Mouse (Mus musculus): ENCODE measurements around the gene Cog4. TPM values are rescaled to one million over a fixed set of nuclear protein-coding genes. Genes with fewer than 3 reads are reported as not detected.
"Not testable (repeated sequence)": the region's sequence is repeated elsewhere in the genome, so short reads cannot be mapped to it uniquely, and the experiment has no call there.

Cog4 gene
- polyA plus RNA-seq, 1 experiment from 2014 or later: 56.1 TPM

DNA sequence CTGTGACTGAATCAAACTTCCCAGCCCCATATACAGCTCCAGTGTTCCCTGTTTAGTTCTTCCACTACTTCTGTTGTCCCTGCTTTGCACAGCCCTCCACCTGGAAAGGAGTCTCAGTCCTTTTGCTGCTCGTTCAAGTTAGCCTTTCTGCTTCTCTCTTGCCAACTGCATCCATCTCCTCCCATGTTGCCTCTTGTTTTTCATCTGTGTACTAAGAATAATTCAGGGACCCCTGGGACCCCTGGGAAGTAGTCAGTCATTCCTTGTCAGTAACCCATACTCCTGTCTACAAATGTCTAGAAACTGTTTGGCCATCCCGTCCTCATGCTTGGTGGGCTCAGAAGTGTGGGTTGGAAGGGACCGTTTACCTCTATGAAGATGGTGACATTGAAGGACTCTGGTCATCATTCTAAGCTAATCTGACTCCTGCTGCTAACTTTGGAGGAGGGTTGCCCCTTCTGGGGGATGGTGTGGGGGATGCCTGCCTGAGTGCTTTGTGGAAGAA is 74.4 kb downstream of the Cog4 start:
- Histone ChIP-seq H3K4me3 (ENCODE audit: low read depth, low read length) (peak overlapping the region; percentile 77), H3K36me3 (ENCODE audit: control insufficient read depth, insufficient read depth, low read length) (0 out of 2 replicates have a peak, but pooled peaks cover 3% of the 10 kb centered on the region), H3K4me2 (ENCODE audit: low read length) (peak overlapping the region; percentile 89), H3K27ac (ENCODE audit: low read depth, low read length) (no peak overlapping the region), H3K9me3 (replicated peaks; ENCODE audit: control insufficient read depth, low read length) (no peaks in the 10 kb centered on the region), H3K9ac (ENCODE audit: low read length) (peak overlapping the region; percentile 88), H3K4me1 (ENCODE audit: control insufficient read depth, insufficient read depth, low read length) (peaks cover 15% of the 10 kb centered on the region), H3K27me3 (replicated peaks; ENCODE audit: control insufficient read depth, insufficient read depth, low read length) (no peaks in the 10 kb centered on the region)
- ATAC-seq (no peak), DNase-seq (ENCODE audit: low spot score) (no peak)
- 33% methylated on average over 3 of the region's 3 CpGs for WGBS

DNA sequence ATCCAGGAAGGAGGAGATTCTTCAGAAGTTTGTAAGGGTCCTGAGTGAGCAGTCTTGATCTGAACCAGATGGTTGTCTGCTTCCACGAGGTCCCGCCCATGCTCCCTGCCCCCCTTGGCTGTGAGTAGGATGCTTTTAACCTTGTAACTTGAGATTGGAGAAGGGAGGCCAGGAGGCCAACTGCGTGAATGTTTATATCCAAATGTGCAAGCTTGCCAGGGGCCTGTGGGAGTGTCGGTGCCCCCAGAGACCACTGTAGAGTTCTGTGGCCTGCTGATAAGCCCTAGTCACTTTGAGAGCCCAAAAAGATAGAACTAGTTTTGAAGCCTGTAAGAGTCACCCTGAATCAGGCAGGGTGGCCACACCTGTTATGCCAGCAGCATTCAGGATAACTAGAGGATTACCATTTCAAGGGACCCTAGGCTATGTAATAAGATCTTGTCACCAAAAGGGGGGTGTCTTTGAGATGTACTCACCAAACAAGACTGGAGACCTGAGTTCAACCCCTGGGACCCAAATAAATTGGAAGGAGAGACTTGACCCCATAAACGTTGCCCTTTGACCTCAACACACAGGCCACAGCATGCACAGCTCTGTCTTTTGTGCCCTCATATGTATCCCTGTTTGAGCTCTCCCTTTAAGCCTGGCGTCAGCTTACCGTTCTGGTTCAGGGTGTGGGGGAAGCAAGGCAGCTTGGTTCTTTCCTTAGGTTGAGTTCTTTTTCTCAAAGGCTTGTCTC is 75.3 kb downstream of the Cog4 start:
- Histone ChIP-seq H3K27me3 (replicated peaks; ENCODE audit: control insufficient read depth, insufficient read depth, low read length) (no peaks in the 10 kb centered on the region), H3K36me3 (ENCODE audit: control insufficient read depth, insufficient read depth, low read length) (0 out of 2 replicates have a peak, but pooled peaks cover 3% of the 10 kb centered on the region), H3K4me2 (ENCODE audit: low read length) (peak overlapping the region; percentile 89), H3K27ac (ENCODE audit: low read depth, low read length) (no peak overlapping the region), H3K4me3 (ENCODE audit: low read depth, low read length) (peak overlapping the region; percentile 77), H3K4me1 (ENCODE audit: control insufficient read depth, insufficient read depth, low read length) (peaks cover 15% of the 10 kb centered on the region), H3K9me3 (replicated peaks; ENCODE audit: control insufficient read depth, low read length) (no peaks in the 10 kb centered on the region), H3K9ac (ENCODE audit: low read length) (peak overlapping the region; percentile 88; the same call in 1 of the 2 replicates)
- 47% methylated on average over 7 of the region's 7 CpGs for WGBS
- no peak for ATAC-seq
- no peak for DNase-seq (ENCODE audit: low spot score)

GRCm38 (mm10) chr8:110925691-110926140 is 79.3 kb downstream of the Cog4 start:
- Histone ChIP-seq H3K27ac (ENCODE audit: low read depth, low read length) (no peak overlapping the region), H3K9me3 (replicated peaks; ENCODE audit: control insufficient read depth, low read length) (no peaks in the 10 kb centered on the region), H3K4me1 (ENCODE audit: control insufficient read depth, insufficient read depth, low read length) (peaks cover 9% of the 10 kb centered on the region), H3K36me3 (ENCODE audit: control insufficient read depth, insufficient read depth, low read length) (0 out of 2 replicates have a peak, but pooled peaks cover 3% of the 10 kb centered on the region), H3K4me2 (ENCODE audit: low read length) (no peak overlapping the region), H3K9ac (ENCODE audit: low read length) (no peak overlapping the region), H3K27me3 (replicated peaks; ENCODE audit: control insufficient read depth, insufficient read depth, low read length) (no peaks in the 10 kb centered on the region), H3K4me3 (ENCODE audit: low read depth, low read length) (no peak overlapping the region)
- WGBS: 80% methylated on average over 8 of the region's 8 CpGs
- DNase-seq (ENCODE audit: low spot score): no peak
- ATAC-seq: no peak

- no peak for DNase-seq (ENCODE audit: low spot score)
- no peaks in the 10 kb centered on the region for H3K27me3 ChIP-seq (replicated peaks; ENCODE audit: control insufficient read depth, insufficient read depth, low read length)
- no peaks in the 10 kb centered on the region for H3K9me3 ChIP-seq (replicated peaks; ENCODE audit: control insufficient read depth, low read length)
- H3K4me3 ChIP-seq (ENCODE audit: low read depth, low read length): no peak overlapping the region
- no peak overlapping the region for H3K9ac ChIP-seq (ENCODE audit: low read length)
- no peak overlapping the region for H3K4me2 ChIP-seq (ENCODE audit: low read length)
- no peak for ATAC-seq
- H3K36me3 ChIP-seq (ENCODE audit: control insufficient read depth, insufficient read depth, low read length): 0 out of 2 replicates have a peak, but pooled peaks cover 3% of the 10 kb centered on the region
- H3K4me1 ChIP-seq (ENCODE audit: control insufficient read depth, insufficient read depth, low read length): no peaks in the 10 kb centered on the region; the same call in 1 of the 2 replicates
- 0 out of 2 replicates have a peak overlapping the region, but pooled peaks have one; percentile 5 for H3K27ac ChIP-seq (ENCODE audit: low read depth, low read length)
- WGBS: 60% methylated on average over 4 of the region's 5 CpGs
Measured at GRCm38 (mm10) chr8:110926690-110927089, 80.3 kb downstream of the Cog4 start.

DNA sequence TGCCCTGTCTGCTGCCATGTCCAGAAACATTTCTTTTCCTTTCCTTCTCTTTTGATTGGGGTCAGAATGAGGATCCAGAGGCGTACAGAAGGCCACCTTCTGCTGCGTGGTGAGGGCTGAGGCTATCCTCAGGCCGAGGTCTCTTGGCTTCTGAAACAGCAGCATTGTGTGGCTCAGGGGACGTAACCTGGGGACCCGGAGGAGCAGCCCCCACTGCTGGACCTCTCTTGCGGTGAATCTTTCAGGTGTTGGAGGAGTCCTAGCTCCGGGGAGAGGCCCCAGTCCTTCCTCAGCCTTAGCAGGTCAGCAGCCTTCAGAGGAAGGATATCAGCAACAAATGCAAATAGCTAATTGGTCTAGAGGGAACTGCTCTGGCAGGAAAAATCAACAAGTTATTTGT is 82.0 kb downstream of the Cog4 start:
- WGBS: 92% methylated on average over 7 of the region's 7 CpGs
- ATAC-seq (no peak), DNase-seq (ENCODE audit: low spot score) (no peak)
- Histone ChIP-seq H3K36me3 (ENCODE audit: control insufficient read depth, insufficient read depth, low read length) (0 out of 2 replicates have a peak, but pooled peaks cover 3% of the 10 kb centered on the region), H3K27ac (ENCODE audit: low read depth, low read length) (no peak overlapping the region), H3K4me2 (ENCODE audit: low read length) (no peak overlapping the region), H3K27me3 (replicated peaks; ENCODE audit: control insufficient read depth, insufficient read depth, low read length) (no peaks in the 10 kb centered on the region), H3K9me3 (replicated peaks; ENCODE audit: control insufficient read depth, low read length) (no peaks in the 10 kb centered on the region), H3K9ac (ENCODE audit: low read length) (no peak overlapping the region), H3K4me1 (ENCODE audit: control insufficient read depth, insufficient read depth, low read length) (no peaks in the 10 kb centered on the region), H3K4me3 (ENCODE audit: low read depth, low read length) (no peak overlapping the region)

GRCm38 (mm10) chr8:110929066-110929465 is 82.7 kb downstream of the Cog4 start:
- Histone ChIP-seq H3K36me3 (ENCODE audit: control insufficient read depth, insufficient read depth, low read length) (0 out of 2 replicates have a peak, but pooled peaks cover 3% of the 10 kb centered on the region), H3K4me2 (ENCODE audit: low read length) (no peak overlapping the region), H3K9ac (ENCODE audit: low read length) (no peak overlapping the region), H3K27me3 (replicated peaks; ENCODE audit: control insufficient read depth, insufficient read depth, low read length) (no peaks in the 10 kb centered on the region), H3K27ac (ENCODE audit: low read depth, low read length) (no peak overlapping the region), H3K4me1 (ENCODE audit: control insufficient read depth, insufficient read depth, low read length) (no peaks in the 10 kb centered on the region), H3K4me3 (ENCODE audit: low read depth, low read length) (no peak overlapping the region), H3K9me3 (replicated peaks; ENCODE audit: control insufficient read depth, low read length) (no peaks in the 10 kb centered on the region)
- no peak for ATAC-seq
- WGBS: 69% methylated on average over 5 of the region's 5 CpGs
- no peak for DNase-seq (ENCODE audit: low spot score)

DNA sequence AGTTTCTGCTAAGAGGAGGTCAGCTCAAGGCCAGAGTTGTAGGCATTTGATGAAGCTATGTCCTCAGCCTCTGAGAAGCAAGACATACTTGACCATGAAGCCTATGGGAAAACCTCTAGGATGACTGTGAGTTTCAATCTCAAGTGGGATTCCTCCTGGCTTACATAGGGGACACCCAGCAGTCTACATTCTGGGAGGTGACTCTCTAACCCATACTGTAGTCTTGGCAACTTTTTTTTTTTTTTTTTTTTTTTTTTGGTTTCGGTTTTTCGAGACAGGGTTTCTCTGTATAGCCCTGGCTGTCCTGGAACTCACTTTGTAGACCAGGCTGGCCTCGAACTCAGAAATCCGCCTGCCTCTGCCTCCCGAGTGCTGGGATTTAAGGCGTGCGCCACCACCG is 83.3 kb downstream of the Cog4 start:
- WGBS: 97% methylated on average over 6 of the region's 8 CpGs
- not testable (repeated sequence) for ATAC-seq; H3K36me3 ChIP-seq (ENCODE audit: control insufficient read depth, insufficient read depth, low read length)

DNA sequence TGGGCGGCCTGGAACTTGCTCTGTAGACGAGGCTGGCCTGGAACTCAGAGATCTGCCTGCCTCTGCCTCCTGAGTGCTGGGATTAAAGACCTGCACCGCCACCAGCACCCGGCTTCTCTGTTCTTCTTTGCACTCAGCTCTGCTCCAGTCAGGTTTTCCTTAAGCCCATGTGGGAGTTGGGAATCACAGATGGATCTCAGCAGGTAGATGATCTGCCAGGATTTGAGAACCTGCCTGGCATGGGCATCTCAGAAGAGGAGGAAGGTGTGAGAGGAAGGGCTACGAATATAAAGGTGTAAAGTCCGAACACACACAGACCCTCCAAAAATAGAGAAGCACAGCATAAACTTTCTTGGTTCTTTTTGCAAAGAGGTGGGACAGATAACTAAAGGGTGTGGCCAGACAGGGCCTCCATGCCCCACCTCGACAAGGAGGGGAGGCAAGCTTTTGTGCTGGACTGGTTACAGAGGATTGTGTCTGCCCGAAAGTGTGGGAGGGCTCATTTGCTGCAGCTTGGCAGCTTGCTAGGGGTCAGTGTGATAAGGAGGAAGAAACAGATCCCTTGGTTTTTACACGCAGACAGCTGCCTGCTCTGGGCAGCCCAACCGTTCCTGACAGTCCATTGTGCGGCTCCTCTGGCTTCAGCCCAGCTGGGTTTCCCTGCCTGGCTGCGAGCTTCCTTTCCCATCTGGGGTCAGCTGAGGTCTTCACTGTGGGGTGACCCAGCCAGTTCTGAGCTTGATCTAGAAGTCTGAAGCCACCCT is 85.0 kb downstream of the Cog4 start:
- no peak overlapping the region for H3K4me2 ChIP-seq (ENCODE audit: low read length)
- no peaks in the 10 kb centered on the region for H3K36me3 ChIP-seq (ENCODE audit: control insufficient read depth, insufficient read depth, low read length)
- no peak overlapping the region for H3K4me3 ChIP-seq (ENCODE audit: low read depth, low read length)
- no peaks in the 10 kb centered on the region for H3K4me1 ChIP-seq (ENCODE audit: control insufficient read depth, insufficient read depth, low read length)
- no peak for DNase-seq (ENCODE audit: low spot score)
- no peak overlapping the region for H3K9ac ChIP-seq (ENCODE audit: low read length)
- 79% methylated on average over 12 of the region's 12 CpGs for WGBS
- H3K27me3 ChIP-seq (replicated peaks; ENCODE audit: control insufficient read depth, insufficient read depth, low read length): no peaks in the 10 kb centered on the region
- no peaks in the 10 kb centered on the region for H3K9me3 ChIP-seq (replicated peaks; ENCODE audit: control insufficient read depth, low read length)
- ATAC-seq: no peak
- H3K27ac ChIP-seq (ENCODE audit: low read depth, low read length): no peak overlapping the region

More for the DNA sequence above, 83.3 kb downstream of the Cog4 start:
- H3K27ac ChIP-seq (ENCODE audit: low read depth, low read length); H3K4me2 ChIP-seq (ENCODE audit: low read length); H3K4me3 ChIP-seq (ENCODE audit: low read depth, low read length); DNase-seq (ENCODE audit: low spot score); H3K9ac ChIP-seq (ENCODE audit: low read length); H3K9me3 ChIP-seq (replicated peaks; ENCODE audit: control insufficient read depth, low read length); H3K27me3 ChIP-seq (replicated peaks; ENCODE audit: control insufficient read depth, insufficient read depth, low read length); H3K4me1 ChIP-seq (ENCODE audit: control insufficient read depth, insufficient read depth, low read length): not testable (repeated sequence)
